Mouse (Mus musculus) MEL (cell line): ENCODE measurements around the gene Gcnt3. TPM values are rescaled to one million over a fixed set of nuclear protein-coding genes. Genes with fewer than 3 reads are reported as not detected.

Experiments used
- DNase-seq: peaks from one replicate; pipeline ENCODE4 v3.0.0; 2011; ENCODE audit warnings: low read depth, low spot score
- H3K27ac ChIP-seq: 2 replicates; pipeline ENCODE4 v1.5.1; 2012; ENCODE audit warnings: low read depth, mild to moderate bottlenecking, control low read depth, low read length, moderate library complexity; ENCODE audit not compliant: control insufficient read depth
- H3K27me3 ChIP-seq, 2 experiments: fragments of 150-350 bp in 1 of 2; sonication (generic) in 1 of 2; 2 replicates each; pipeline ENCODE4 v1.6.1; 2012; ENCODE audit warnings: low read length in 2 of 2, mild to moderate bottlenecking in 2 of 2, improper control_type of control experiment in 1 of 2, moderate library complexity in 1 of 2; ENCODE audit not compliant: insufficient read depth in 2 of 2, control insufficient read depth in 1 of 2
- H3K36me3 ChIP-seq, 2 experiments: 2 replicates each; pipeline ENCODE4 v1.6.1; 2012 to 2014; ENCODE audit warnings: low read length in 2 of 2, improper control_type of control experiment in 1 of 2, inconsistent platforms in 1 of 2, mild to moderate bottlenecking in 1 of 2; ENCODE audit not compliant: insufficient read depth in 2 of 2, control insufficient read depth in 1 of 2
- H3K4me1 ChIP-seq, 2 experiments: fragments of 150-350 bp in 1 of 2; sonication (generic) in 1 of 2; 2 replicates each; pipeline ENCODE4 v1.6.1; 2012; ENCODE audit warnings: low read length in 2 of 2, improper control_type of control experiment in 1 of 2, mild to moderate bottlenecking in 1 of 2; ENCODE audit not compliant: insufficient read depth in 2 of 2, control insufficient read depth in 1 of 2
- H3K4me3 ChIP-seq, 2 experiments: fragments of 150-350 bp in 1 of 2; sonication (generic) in 1 of 2; 2 replicates each; pipeline ENCODE4 v1.5.1; 2012; ENCODE audit warnings: low read depth in 2 of 2, low read length in 2 of 2, mild to moderate bottlenecking in 2 of 2, moderate library complexity in 2 of 2, control low read depth in 1 of 2, improper control_type of control experiment in 1 of 2; ENCODE audit not compliant: control insufficient read depth in 1 of 2, insufficient read depth in 1 of 2
- H3K79me2 ChIP-seq: 2 replicates; pipeline ENCODE4 v1.6.1; 2012; ENCODE audit warnings: mild to moderate bottlenecking, low read length, moderate library complexity; ENCODE audit not compliant: control insufficient read depth, poor library complexity, insufficient read depth
- H3K9ac ChIP-seq: 2 replicates; pipeline ENCODE4 v1.6.1; 2012; ENCODE audit warnings: low read depth, mild to moderate bottlenecking, control low read depth, low read length, moderate library complexity; ENCODE audit not compliant: control insufficient read depth, poor library complexity, severe bottlenecking
- H3K9me3 ChIP-seq: fragments of 150-350 bp; sonication (generic); replicated peaks from 2 replicates; pipeline ENCODE4 v1.6.1; 2012; ENCODE audit warnings: mild to moderate bottlenecking, low read length, improper control_type of control experiment, moderate library complexity; ENCODE audit not compliant: insufficient read depth
- CHD1 ChIP-seq: IDR thresholded peaks from 2 replicates; pipeline ENCODE4 v1.6.1; 2012; ENCODE audit warnings: low read depth, mild to moderate bottlenecking, inconsistent platforms, low read length, improper control_type of control experiment
- CHD2 ChIP-seq: IDR thresholded peaks from 2 replicates; pipeline ENCODE4 v1.6.1; 2011; ENCODE audit warnings: low read length, improper control_type of control experiment
- CTCF ChIP-seq, 3 experiments: IDR thresholded peaks in 2 of 3; conservative IDR thresholded peaks in 1 of 3; 2 replicates each; pipeline ENCODE4 v1.5.1; 2011 to 2012; ENCODE audit warnings: low read length in 3 of 3, low read depth in 2 of 3, mild to moderate bottlenecking in 2 of 3, improper control_type of control experiment in 1 of 3, inconsistent platforms in 1 of 3, mixed read lengths in 1 of 3, moderate library complexity in 1 of 3; ENCODE audit not compliant: control insufficient read depth in 1 of 3, insufficient read depth in 1 of 3, poor library complexity in 1 of 3, severe bottlenecking in 1 of 3
- EP300 ChIP-seq, 2 experiments: IDR thresholded peaks; 2 replicates each; pipeline ENCODE4 v1.6.1; 2011; ENCODE audit warnings: improper control_type of control experiment in 2 of 2, low read length in 2 of 2, low read depth in 1 of 2, mild to moderate bottlenecking in 1 of 2
- ETS1 ChIP-seq: IDR thresholded peaks from 2 replicates; pipeline ENCODE4 v1.6.1; 2012; ENCODE audit warnings: low read depth, mild to moderate bottlenecking, inconsistent platforms, low read length, improper control_type of control experiment, moderate library complexity
- GABPA ChIP-seq: IDR thresholded peaks from 2 replicates; pipeline ENCODE4 v1.6.1; 2012; ENCODE audit warnings: low read depth, mild to moderate bottlenecking, inconsistent platforms, low read length, improper control_type of control experiment, moderate library complexity
- GATA1 ChIP-seq: IDR thresholded peaks from 2 replicates; pipeline ENCODE4 v1.6.1; 2011; ENCODE audit warnings: low read depth, low read length, improper control_type of control experiment
- HCFC1 ChIP-seq: IDR thresholded peaks from 2 replicates; pipeline ENCODE4 v1.6.1; 2012; ENCODE audit warnings: low read depth, mild to moderate bottlenecking, inconsistent platforms, low read length, improper control_type of control experiment, moderate library complexity
- KAT2A ChIP-seq: conservative IDR thresholded peaks from 2 replicates; pipeline ENCODE4 v1.6.1; 2012; ENCODE audit warnings: low read depth, low read length, improper control_type of control experiment, inconsistent platforms
- MAFK ChIP-seq: IDR thresholded peaks from 2 replicates; pipeline ENCODE4 v1.6.1; 2011; ENCODE audit warnings: low read depth, mild to moderate bottlenecking, low read length, improper control_type of control experiment, borderline replicate concordance
- MAZ ChIP-seq: IDR thresholded peaks from 2 replicates; pipeline ENCODE4 v1.6.1; 2012; ENCODE audit warnings: low read depth, mild to moderate bottlenecking, inconsistent platforms, low read length, improper control_type of control experiment
- MEF2A ChIP-seq: IDR thresholded peaks from 2 replicates; pipeline ENCODE4 v1.6.1; 2014; ENCODE audit warnings: low read depth, mild to moderate bottlenecking, inconsistent platforms, low read length, improper control_type of control experiment; ENCODE audit not compliant: poor library complexity, insufficient replicate concordance, severe bottlenecking; ENCODE audit errors: extremely low read depth
- MXI1 ChIP-seq: IDR thresholded peaks from 2 replicates; pipeline ENCODE4 v1.6.1; 2011; ENCODE audit warnings: mild to moderate bottlenecking, low read depth, low read length, improper control_type of control experiment
- MYC ChIP-seq: IDR thresholded peaks from 2 replicates; pipeline ENCODE4 v1.6.1; 2011; ENCODE audit warnings: low read depth, mild to moderate bottlenecking, low read length, improper control_type of control experiment, moderate library complexity
- NELFE ChIP-seq: IDR thresholded peaks from 2 replicates; pipeline ENCODE4 v1.6.1; 2011; ENCODE audit warnings: low read depth, low read length, improper control_type of control experiment
- NRF1 ChIP-seq: IDR thresholded peaks from 2 replicates; pipeline ENCODE4 v1.6.1; 2014; ENCODE audit warnings: low read depth, mild to moderate bottlenecking, inconsistent platforms, low read length, improper control_type of control experiment, moderate library complexity; ENCODE audit not compliant: poor library complexity, insufficient read depth, severe bottlenecking
- RCOR1 ChIP-seq: IDR thresholded peaks from 2 replicates; pipeline ENCODE4 v1.6.1; 2012; ENCODE audit warnings: low read depth, mild to moderate bottlenecking, inconsistent platforms, low read length, improper control_type of control experiment
- SMC3 ChIP-seq: IDR thresholded peaks from 2 replicates; pipeline ENCODE4 v1.6.1; 2011; ENCODE audit warnings: low read depth, low read length, improper control_type of control experiment
- TAL1 ChIP-seq: IDR thresholded peaks from 2 replicates; pipeline ENCODE4 v1.6.1; 2012; ENCODE audit warnings: mild to moderate bottlenecking, inconsistent platforms, low read length, moderate library complexity, mixed read lengths
- TBP ChIP-seq: IDR thresholded peaks from 2 replicates; pipeline ENCODE4 v1.8.0; 2011; ENCODE audit warnings: low read depth, low read length, improper control_type of control experiment
- UBTF ChIP-seq: IDR thresholded peaks from 2 replicates; pipeline ENCODE4 v1.6.1; 2012; ENCODE audit warnings: low read depth, mild to moderate bottlenecking, inconsistent platforms, low read length, improper control_type of control experiment, moderate library complexity, borderline replicate concordance; ENCODE audit not compliant: insufficient read depth
- USF1 ChIP-seq: IDR thresholded peaks from 2 replicates; pipeline ENCODE4 v1.6.1; 2014; ENCODE audit warnings: low read depth, mild to moderate bottlenecking, inconsistent platforms, low read length, improper control_type of control experiment, moderate library complexity
- ZMIZ1 ChIP-seq: IDR thresholded peaks from 2 replicates; pipeline ENCODE4 v1.6.1; 2012; ENCODE audit warnings: low read depth, mild to moderate bottlenecking, inconsistent platforms, low read length, improper control_type of control experiment, moderate library complexity
- ZNF384 ChIP-seq: IDR thresholded peaks from 2 replicates; pipeline ENCODE4 v1.6.1; 2012; ENCODE audit warnings: low read depth, mild to moderate bottlenecking, inconsistent platforms, low read length, improper control_type of control experiment
- polyA plus RNA-seq, 2 experiments: library from polyadenylated mRNA; stranded (reverse) in 1 of 2; unstranded in 1 of 2; fragments of >175 nt in 1 of 2; fragments of >200 nt in 1 of 2; gene quantifications; 2 replicates each; pipeline versions ENCODE4 v1.2.1 to v1.2.4; 2012; ENCODE audit warnings: low replicate concordance in 2 of 2, low read depth in 1 of 2; ENCODE audit not compliant: insufficient read length in 2 of 2, insufficient read depth in 1 of 2, missing spikeins in 1 of 2
- total RNA-seq: library from RNA; depleted of rRNA; stranded (reverse); fragments of 300-350 nt; gene quantifications from 2 replicates; pipeline ENCODE4 v1.2.3, GENCODE M21; 2012

Gene Gcnt3
- total and polyA plus RNA-seq, 3 experiments: not detected

DNA sequence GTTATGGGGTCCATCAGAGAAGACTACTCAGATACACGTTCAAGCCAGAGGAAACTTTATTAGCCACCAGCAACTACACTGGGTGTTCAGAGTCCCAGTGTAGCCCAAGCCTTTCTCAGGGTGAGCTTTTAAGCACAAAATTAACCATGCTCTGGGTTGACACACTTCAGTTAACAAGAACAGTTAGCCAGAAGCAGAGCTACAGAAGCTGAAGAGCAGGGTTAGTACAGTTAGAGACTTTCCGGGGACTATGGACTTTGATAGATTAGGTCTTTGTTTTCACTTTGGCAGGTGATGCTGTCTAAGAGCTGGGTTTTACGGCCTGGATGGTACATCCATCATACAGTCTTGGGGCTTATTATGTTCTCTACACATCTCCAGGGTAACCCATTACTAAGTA lies 14.8 kb upstream of the Gcnt3 start:
- DNase-seq: no peak
- H3K36me3 ChIP-seq: no peaks in the 10 kb centered on the region
- no peak overlapping the region for H3K9ac ChIP-seq
- H3K27ac ChIP-seq: no peak overlapping the region
- H3K79me2 ChIP-seq: no peaks in the 10 kb centered on the region
- no peaks in the 10 kb centered on the region for H3K4me1 ChIP-seq
- TF ChIP-seq RCOR1 (no peak), ZNF384 (no peak)
- no peak overlapping the region for H3K4me3 ChIP-seq
- no peaks in the 10 kb centered on the region; a peak in 1 of 4 replicates for H3K27me3 ChIP-seq
- no peaks in the 10 kb centered on the region for H3K9me3 ChIP-seq

DNA sequence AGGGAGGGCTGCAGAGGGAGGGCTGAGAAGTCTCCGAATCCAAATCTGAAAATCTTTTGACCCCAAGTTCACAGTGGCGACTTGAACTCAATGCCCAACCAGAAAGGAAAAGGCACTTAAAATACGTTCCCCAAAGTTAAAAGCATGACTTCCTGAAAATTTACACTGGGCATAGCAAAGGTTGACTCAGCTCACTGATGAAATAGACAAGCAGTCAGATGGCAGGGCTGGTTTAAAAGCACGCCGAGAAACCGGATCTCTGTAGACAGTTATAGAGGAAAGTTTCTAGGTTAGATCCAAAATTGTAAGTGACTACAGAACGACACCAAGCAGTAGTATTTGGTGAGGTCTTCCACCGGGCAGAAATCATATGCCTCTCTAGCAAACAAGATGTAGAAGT lies 12.0 kb upstream of the Gcnt3 start:
- H3K9me3 ChIP-seq: no peaks in the 10 kb centered on the region
- H3K36me3 ChIP-seq: peaks cover 0 to 7% of the 10 kb centered on the region in 2 experiments; a peak in 2 of 4 replicates
- H3K27ac ChIP-seq: no peak overlapping the region
- H3K27me3 ChIP-seq: no peaks in the 10 kb centered on the region; a peak in 1 of 4 replicates
- no peak for DNase-seq
- no peaks in the 10 kb centered on the region for H3K79me2 ChIP-seq
- peaks cover 0 to 14% of the 10 kb centered on the region in 2 experiments; a peak in 3 of 4 replicates for H3K4me1 ChIP-seq
- H3K9ac ChIP-seq: no peak overlapping the region
- TF ChIP-seq CTCF (IDR thresholded peaks at IDR 0.05 in 2 of 3, conservative IDR thresholded peaks at IDR 0.05 in 1 of 3; ENCODE audit: control insufficient read depth in 1 of 3, insufficient read depth in 1 of 3, low read depth in 2 of 3, low read length in 3 of 3, poor library complexity in 1 of 3, severe bottlenecking in 1 of 3) (no peak), NELFE (no peak), GABPA (no peak), MXI1 (no peak), SMC3 (no peak), ZMIZ1 (no peak), MYC (no peak), TAL1 (no peak), EP300 (IDR thresholded peaks at IDR 0.05; ENCODE audit: low read depth in 1 of 2, low read length in 2 of 2) (no peak), MAZ (no peak), NRF1 (no peak), TBP (no peak), ETS1 (no peak), KAT2A (no peak)
- H3K4me3 ChIP-seq: no peak overlapping the region

DNA sequence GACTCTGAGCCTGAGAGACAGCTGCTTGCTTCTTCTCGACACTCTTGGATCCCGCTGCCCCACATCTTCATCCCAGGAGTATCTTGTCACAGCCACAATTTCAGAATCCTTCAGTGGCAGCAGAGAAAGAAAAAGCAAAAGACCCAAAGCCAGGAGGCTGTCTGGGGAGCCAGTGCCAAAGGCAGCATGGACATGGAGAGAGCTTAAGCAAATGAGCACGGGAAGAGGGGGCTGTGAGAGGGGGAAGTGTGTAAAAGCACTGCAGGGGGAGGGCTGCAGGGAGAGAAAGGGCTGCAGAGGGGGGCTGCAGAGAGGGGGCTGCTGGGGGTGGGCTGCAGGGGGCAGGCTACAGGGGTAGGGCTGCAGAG lies 11.5 kb upstream of the Gcnt3 start:
- Histone ChIP-seq H3K79me2 (no peaks in the 10 kb centered on the region), H3K27ac (no peak overlapping the region), H3K27me3 (no peaks in the 10 kb centered on the region; a peak in 1 of 4 replicates), H3K36me3 (peaks cover 0 to 7% of the 10 kb centered on the region in 2 experiments; a peak in 2 of 4 replicates), H3K4me1 (peaks cover 0 to 14% of the 10 kb centered on the region in 2 experiments; a peak in 3 of 4 replicates), H3K9me3 (no peaks in the 10 kb centered on the region), H3K9ac (no peak overlapping the region), H3K4me3 (no peak overlapping the region)
- TF ChIP-seq GABPA (no peak), CHD2 (no peak), NRF1 (no peak), MEF2A (no peak), CHD1 (no peak), MAFK (no peak), NELFE (no peak), GATA1 (no peak), UBTF (no peak), EP300 (IDR thresholded peaks at IDR 0.05; ENCODE audit: low read depth in 1 of 2, low read length in 2 of 2) (no peak), HCFC1 (no peak), USF1 (no peak), ZMIZ1 (no peak)
- DNase-seq: no peak
